Mouse (Mus musculus) stomach, postnatal 0 days (tissue): ENCODE measurements at regions not wholly inside any gene's neighbourhood (a gene's known extent, or its start where the extent isn't known, plus 50 kb on each side); places are given as distances from the start of the nearest gene placed in this dataset.

Source experiments
- CTCF ChIP-seq: IDR thresholded peaks from 2 replicates; pipeline ENCODE4 v1.5.1; 2016; ENCODE audit warnings: antibody characterized with exemption, low read depth, mild to moderate bottlenecking, moderate library complexity
- EP300 ChIP-seq: optimal IDR thresholded peaks from 2 replicates; pipeline ENCODE3; 2016; ENCODE audit warnings: antibody characterized with exemption

DNA sequence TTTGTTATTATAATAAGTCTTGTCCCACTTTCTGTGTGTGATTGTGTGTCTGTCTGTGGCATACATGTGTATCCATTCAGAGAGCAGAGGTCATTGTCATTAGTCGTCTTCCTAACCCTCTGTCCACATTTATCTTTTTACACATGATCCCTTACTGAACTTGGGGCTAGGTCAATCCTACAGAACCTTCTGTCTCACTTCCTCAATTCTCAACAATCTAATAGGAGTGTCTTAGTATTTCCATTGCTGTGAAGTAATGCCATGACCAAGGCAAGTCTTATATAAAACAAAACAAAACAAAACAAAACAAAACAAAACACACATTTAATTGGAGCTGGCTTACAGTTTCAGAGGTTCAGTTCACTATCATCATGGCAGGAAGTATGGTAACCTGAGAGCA is 237.5 kb upstream of the Marcks start:
- TF ChIP-seq CTCF (no peak), EP300 (no peak)
